Mouse (Mus musculus) hindbrain, embryonic 14.5 days (tissue): Measurements from ENCODE around the gene Tmem151b. TPM values are rescaled to one million over a fixed set of nuclear protein-coding genes. Genes with fewer than 3 reads are reported as not detected.

Experiments used
- ATAC-seq: fragments of 200-750 bp; cut with Nextera tagmentation; 2 replicates; pipeline ENCODE4 v1.8.0; 2017; ENCODE audit warnings: moderate number of reproducible peaks, mild to moderate bottlenecking, moderate TSS enrichment, moderate library complexity; ENCODE audit not compliant: low FRiP score
- DNase-seq: peaks from one replicate; pipeline ENCODE4 v3.0.0-alpha.2; 2015; ENCODE audit warnings: low spot score
- H3K27ac ChIP-seq: fragments of 300-500 bp; sonication (generic); 2 replicates; pipeline ENCODE4 v1.5.1; 2014; ENCODE audit warnings: mild to moderate bottlenecking, moderate library complexity
- H3K27me3 ChIP-seq: fragments of 300-500 bp; sonication (generic); 2 replicates; pipeline ENCODE4 v1.6.1; 2014; ENCODE audit warnings: mild to moderate bottlenecking, low read length, mixed read lengths; ENCODE audit not compliant: control insufficient read depth, insufficient read depth
- H3K36me3 ChIP-seq: fragments of 300-500 bp; sonication (generic); replicated peaks from 2 replicates; pipeline ENCODE4 v1.6.1; 2014; ENCODE audit not compliant: control insufficient read depth, insufficient read depth
- H3K4me1 ChIP-seq: fragments of 300-500 bp; sonication (generic); replicated peaks from 2 replicates; pipeline ENCODE4 v1.6.1; 2014; ENCODE audit warnings: antibody characterized with exemption, low read length, mixed read lengths; ENCODE audit not compliant: control insufficient read depth, insufficient read depth
- H3K4me2 ChIP-seq: fragments of 300-500 bp; sonication (generic); replicated peaks from 2 replicates; pipeline ENCODE4 v1.6.1; 2014; ENCODE audit warnings: mild to moderate bottlenecking, moderate library complexity
- H3K4me3 ChIP-seq: fragments of 300-500 bp; sonication (generic); replicated peaks from 2 replicates; pipeline ENCODE4 v1.5.1; 2014; ENCODE audit warnings: mild to moderate bottlenecking, low read length
- H3K9ac ChIP-seq: fragments of 300-500 bp; sonication (generic); 2 replicates; pipeline ENCODE4 v1.6.1; 2014
- H3K9me3 ChIP-seq: fragments of 300-500 bp; sonication (generic); 2 replicates; pipeline ENCODE4 v1.6.1; 2016; ENCODE audit warnings: low read length; ENCODE audit not compliant: control insufficient read depth
- whole genome bisulfite sequencing: fragments of 180-500 bp; shearing (Covaris S2); extraction: QIAGEN DNeasy Blood & Tissue Kit; methylation state at CpG from one replicate; pipeline ENCODE4 v1.1.7; 2014; 5-methylcytosine and 5-hydroxymethylcytosine counted together
- polyA plus RNA-seq: library from polyadenylated mRNA; unstranded; fragments of >200 nt; fragmentation: Nextera tagmentation; extraction: Ambion mirVana; gene quantifications from 2 replicates; pipeline ENCODE4 v1.2.1, GENCODE M21; 2014

Gene Tmem151b
- polyA plus RNA-seq, 1 experiment from 2014 or later = 16.8 TPM

DNA sequence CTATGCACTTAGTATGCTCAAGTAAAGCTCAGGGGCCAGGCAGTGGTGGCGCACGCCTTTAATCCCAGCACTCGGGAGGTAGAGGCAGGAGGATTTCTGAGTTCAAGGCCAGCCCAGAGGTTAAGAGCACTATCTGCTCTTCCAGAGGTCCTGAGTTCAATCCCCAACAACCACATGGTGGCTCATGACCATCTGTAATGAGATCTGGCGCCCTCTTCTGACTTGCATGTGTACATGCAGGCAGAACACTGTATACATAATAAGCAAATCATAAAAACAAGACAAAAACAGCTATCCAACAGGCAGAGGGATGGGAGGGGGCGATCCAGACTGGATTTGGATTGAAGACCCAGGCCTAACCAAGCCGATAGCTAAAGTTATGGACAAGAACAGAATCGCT, 29.4 kb upstream of the Tmem151b start:
- Histone ChIP-seq H3K4me2 (no peak overlapping the region), H3K36me3 (no peaks in the 10 kb centered on the region), H3K27ac (no peak overlapping the region), H3K9ac (no peak overlapping the region), H3K27me3 (no peaks in the 10 kb centered on the region), H3K9me3 (no peaks in the 10 kb centered on the region), H3K4me1 (peaks cover 11% of the 10 kb centered on the region), H3K4me3 (no peak overlapping the region)
- ATAC-seq (no peak), DNase-seq (no peak)
- WGBS = 74% methylated on average over 7 of the region's 7 CpGs

DNA sequence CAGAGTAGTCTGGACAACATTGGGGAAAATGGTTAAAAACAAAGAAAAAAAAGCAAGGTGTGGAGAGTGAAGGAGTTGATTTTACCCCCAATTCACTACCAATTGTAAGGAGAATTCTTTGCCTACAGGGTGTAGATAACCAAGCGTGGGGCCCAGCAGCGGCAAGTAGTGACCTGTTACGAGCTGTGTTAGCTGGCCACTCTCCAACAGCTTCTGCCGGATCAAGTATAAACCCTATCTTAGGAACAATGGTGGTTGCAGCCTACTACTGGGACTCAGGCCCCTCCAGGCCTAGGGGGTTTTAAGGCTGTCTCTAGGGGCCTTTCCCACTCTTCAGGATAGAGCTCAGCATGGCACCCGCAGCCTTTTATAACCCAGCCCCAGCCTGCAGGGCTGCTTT, 28.8 kb upstream of the Tmem151b start:
- Histone ChIP-seq H3K36me3 (no peaks in the 10 kb centered on the region), H3K9ac (no peak overlapping the region)

DNA sequence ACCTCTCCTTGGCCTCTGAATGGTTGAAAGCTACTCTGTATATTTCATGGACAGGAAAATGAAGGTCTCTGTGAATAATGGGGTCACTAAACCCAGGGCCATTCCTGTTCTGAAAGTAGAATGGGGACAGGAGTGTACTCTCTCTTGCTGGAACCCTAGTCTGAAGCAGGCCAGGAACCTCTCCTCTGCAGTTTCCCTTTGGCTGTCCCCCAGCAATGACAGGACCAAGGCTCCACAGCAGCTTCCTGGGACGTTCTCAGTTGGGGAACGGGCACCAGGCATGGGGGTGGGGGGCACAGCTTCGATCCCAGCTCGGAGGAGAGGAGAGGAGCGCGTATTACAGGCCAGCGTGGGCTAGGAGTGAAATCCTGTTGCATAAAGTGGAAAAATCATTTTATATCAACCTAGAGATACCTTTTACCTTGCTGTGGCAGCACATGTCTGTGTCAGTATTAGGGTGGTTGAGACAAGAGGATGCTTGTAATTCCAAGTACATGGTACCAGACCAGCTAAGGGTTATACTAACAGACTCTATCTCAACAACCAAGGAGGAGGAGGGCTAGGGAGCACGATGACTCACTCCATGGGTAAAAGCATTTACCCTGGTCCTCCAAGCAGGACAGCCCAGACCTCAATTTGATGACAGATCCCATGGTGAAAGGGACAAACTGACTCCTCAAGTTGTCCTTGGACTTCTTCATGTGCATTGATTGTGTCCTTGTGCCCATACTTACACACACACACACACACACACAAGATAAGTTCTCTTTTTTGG, 25.8 kb upstream of the Tmem151b start:
- Histone ChIP-seq H3K9ac (peak overlapping the region; percentile 99), H3K4me2 (peak overlapping the region; percentile 80), H3K4me3 (0 out of 2 replicates have a peak overlapping the region, but pooled peaks have one; percentile 1), H3K9me3 (no peaks in the 10 kb centered on the region), H3K27me3 (no peaks in the 10 kb centered on the region), H3K27ac (peak overlapping the region; percentile 98), H3K36me3 (peaks cover 17% of the 10 kb centered on the region), H3K4me1 (peaks cover 23% of the 10 kb centered on the region)
- ATAC-seq (no peak), DNase-seq (no peak)
- WGBS = 93% methylated on average over 8 of the region's 8 CpGs

More for the DNA sequence above, 28.8 kb upstream of the Tmem151b start:
- Histone ChIP-seq H3K4me1 (peaks cover 11% of the 10 kb centered on the region), H3K27me3 (no peaks in the 10 kb centered on the region), H3K4me3 (no peak overlapping the region), H3K9me3 (no peaks in the 10 kb centered on the region), H3K27ac (no peak overlapping the region), H3K4me2 (no peak overlapping the region)
- no peak for DNase-seq
- no peak for ATAC-seq
- 66% methylated on average over 5 of the region's 5 CpGs for WGBS

DNA sequence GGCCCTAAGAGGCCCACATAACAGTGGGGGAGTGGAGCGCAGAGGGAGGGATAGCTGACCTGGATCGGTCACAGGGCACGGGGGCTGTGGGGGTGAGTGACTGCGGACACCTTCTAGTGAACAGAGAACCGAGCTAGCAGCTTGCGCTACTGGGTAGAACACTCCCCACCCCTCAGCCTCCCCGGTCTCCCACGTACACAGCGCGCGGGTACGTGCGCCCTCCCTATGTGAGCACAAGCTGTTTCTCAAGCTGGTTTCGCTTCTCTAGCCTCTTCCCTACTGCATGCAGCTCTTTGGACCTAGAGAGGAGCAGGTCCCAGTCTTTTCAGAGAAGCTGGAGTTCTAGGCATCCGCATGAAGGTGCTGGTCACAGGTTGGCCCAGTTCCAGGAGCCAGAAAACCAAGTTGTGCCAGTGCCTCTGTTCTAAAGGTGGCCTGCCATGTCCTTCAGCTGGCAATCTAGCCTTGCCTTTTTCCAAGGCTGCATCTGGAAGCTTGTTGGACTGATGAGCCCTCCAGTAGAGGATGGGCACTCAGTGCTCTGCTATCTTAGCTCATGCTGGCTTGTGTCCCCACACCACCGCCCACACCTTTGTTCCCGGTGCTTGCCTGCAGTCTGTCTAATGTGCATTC, 24.8 kb upstream of the Tmem151b start:
- peak overlapping the region; percentile 80 for H3K4me2 ChIP-seq
- peaks cover 28% of the 10 kb centered on the region for H3K36me3 ChIP-seq
- H3K9me3 ChIP-seq = no peaks in the 10 kb centered on the region
- peak overlapping the region; percentile 89 for H3K4me3 ChIP-seq
- ATAC-seq = peak; percentile 58
- peak overlapping the region; percentile 98 for H3K27ac ChIP-seq
- peaks cover 23% of the 10 kb centered on the region for H3K4me1 ChIP-seq
- WGBS = 3% methylated on average over 17 of the region's 17 CpGs
- DNase-seq = peak; percentile 76
- H3K27me3 ChIP-seq = no peaks in the 10 kb centered on the region
- H3K9ac ChIP-seq = peak overlapping the region; percentile 99

DNA sequence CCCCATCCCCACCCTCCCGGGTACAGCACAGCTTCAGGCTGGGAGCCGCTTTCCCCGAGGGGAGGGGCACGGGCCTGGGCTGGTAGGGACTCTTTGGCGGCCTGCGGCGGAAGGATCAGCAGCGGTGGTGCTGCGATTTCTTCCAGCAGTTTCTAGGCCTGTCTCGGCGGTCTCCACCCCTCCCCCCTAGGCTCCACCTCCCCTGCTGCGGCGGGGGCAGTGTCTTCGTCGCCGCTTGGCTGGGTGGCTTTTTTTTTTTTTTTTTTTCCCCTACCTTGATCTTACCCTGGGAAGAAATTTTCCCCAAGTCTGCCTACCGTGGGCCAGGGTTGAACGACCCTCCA, 24.3 kb upstream of the Tmem151b start:
- Histone ChIP-seq H3K36me3 (peaks cover 33% of the 10 kb centered on the region), H3K27me3 (no peaks in the 10 kb centered on the region), H3K4me2 (peak overlapping the region; percentile 80), H3K4me3 (peak overlapping the region; percentile 89), H3K27ac (peak overlapping the region; percentile 98), H3K9ac (peak overlapping the region; percentile 99), H3K9me3 (no peaks in the 10 kb centered on the region), H3K4me1 (peaks cover 23% of the 10 kb centered on the region)
- peak; percentile 71 for ATAC-seq
- 2% methylated on average over 18 of the region's 18 CpGs for WGBS
- DNase-seq = peak; percentile 94

DNA sequence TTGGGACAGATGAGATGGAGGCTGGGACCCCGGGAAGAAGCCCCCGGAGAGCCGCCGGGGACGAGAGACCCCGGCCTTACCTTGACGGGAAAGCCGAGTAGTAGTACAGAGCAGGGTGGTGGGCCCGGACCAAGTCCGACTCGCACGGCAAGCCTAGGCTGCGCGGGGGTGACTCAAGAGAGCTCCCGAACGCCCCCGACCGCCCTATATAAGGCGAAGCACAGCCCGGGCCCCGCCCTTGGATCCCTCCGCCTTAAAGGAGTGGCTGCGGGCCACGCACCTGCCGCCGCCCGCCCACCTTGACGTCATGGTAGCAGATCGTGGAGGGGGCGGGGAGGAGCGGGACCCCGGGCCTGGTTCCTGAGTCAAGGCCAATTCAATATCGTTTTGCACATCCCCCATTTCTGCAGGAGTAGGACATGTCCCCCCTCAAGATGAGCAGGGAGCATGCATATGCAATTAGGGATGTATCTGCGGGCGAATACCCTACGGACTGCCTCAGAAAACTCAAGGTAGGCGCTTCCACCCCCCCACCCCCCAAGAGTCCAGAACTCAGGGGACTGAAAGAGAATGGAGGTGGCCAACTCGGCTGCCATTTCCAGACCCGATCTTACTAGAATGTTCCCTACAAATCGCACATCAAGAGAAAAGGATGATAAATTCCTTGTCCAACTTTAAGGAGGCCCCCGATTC, 23.8 kb upstream of the Tmem151b start, which contains the start of gene Hsp90ab1:
Gene Hsp90ab1, minus strand, starts transcription at position 185 of the 693 bp plus-strand sequence.
- WGBS = under 1% methylated on average over 41 of the region's 41 CpGs
- Histone ChIP-seq H3K27ac (peak within 1 kb of the TSS; percentile 98), H3K4me2 (peak within 1 kb of the TSS; percentile 80), H3K4me1 (peaks cover 23% of the 10 kb centered on the region), H3K9me3 (no peaks in the 10 kb centered on the region), H3K4me3 (peak within 1 kb of the TSS; percentile 89), H3K27me3 (no peaks in the 10 kb centered on the region), H3K9ac (peak within 1 kb of the TSS; percentile 99), H3K36me3 (peaks cover 38% of the 10 kb centered on the region)
- ATAC-seq = peak; percentile 82
- DNase-seq = peak; percentile 99

DNA sequence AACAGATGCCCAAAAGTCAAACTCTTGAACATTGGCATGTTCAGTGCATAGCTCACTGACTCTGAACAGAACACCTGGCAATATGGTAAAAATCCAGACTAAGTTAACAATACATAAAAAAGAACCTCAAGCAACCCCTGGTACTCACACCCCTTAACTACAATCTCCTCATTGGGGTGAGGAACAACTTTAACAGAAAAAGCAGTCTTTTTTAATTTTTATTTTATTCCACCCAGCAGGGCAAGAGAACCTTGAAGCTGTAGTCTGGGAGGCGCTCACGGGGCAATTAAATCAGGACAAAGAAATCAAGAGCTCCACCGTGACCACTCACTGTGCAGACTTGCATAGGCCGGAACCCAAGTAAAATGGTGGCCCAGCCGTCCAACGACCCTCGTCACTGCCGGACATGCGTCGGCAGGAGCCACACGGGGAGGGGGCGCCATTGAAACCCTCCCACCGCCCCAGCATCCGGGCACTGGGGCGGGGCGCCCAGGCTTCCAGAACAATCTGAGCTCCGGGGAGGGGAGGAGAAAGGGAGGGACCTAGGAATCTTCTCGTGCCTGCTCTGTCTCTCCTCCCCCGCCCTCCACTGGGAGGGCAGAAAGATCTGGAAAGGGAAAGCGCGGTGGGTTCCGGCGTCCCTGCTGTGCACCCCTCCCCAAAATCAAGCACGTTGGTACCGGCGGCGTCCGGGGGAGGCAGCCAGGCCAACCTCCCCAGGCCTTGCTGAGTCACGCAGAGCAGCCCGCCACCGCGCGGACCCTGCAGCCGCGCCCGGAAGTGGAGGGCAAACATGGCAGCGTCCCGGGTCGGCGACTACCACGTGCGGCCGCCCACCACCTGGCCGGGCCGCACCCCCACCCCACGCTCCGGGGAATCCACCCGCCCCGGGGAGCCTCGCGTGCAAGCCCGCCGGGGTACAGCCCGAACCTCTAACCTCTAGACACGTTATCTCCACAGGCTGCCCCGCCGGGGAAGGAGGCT, 22.9 kb upstream of the Tmem151b start:
- Histone ChIP-seq H3K36me3 (peaks cover 46% of the 10 kb centered on the region), H3K27me3 (no peaks in the 10 kb centered on the region), H3K27ac (peak overlapping the region; percentile 98), H3K4me2 (peak overlapping the region; percentile 80), H3K4me1 (peaks cover 23% of the 10 kb centered on the region), H3K9me3 (no peaks in the 10 kb centered on the region), H3K4me3 (peak overlapping the region; percentile 89), H3K9ac (peak overlapping the region; percentile 99)
- peak; percentile 55 for ATAC-seq
- whole genome bisulfite sequencing = under 1% methylated on average over 53 of the region's 57 CpGs
- peak; percentile 83 for DNase-seq

DNA sequence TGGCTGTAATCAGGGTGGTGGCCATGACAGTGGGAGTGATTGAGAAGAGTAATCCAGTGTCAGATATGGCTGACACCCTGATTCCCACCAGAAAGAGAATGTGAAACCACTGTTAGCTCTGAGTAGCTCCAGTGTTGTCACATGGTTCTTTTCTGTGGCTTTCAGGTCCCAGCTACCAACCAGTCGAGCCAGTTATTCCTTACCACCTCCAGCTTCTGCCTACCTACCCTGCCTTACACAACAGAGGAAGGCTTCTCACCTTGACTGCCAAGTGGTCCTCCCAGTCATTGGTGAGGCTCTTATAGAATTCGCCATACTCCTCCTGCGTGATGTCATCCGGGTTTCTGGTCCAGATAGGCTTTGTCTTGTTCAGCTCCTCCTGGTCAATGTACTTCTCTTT, 20.5 kb upstream of the Tmem151b start:
- ATAC-seq (no peak), DNase-seq (no peak)
- Histone ChIP-seq H3K36me3 (peaks cover 61% of the 10 kb centered on the region), H3K27ac (no peak overlapping the region), H3K4me3 (no peak overlapping the region), H3K9me3 (no peaks in the 10 kb centered on the region), H3K27me3 (no peaks in the 10 kb centered on the region), H3K9ac (peak overlapping the region; percentile 19; the same call in 1 of the 2 replicates), H3K4me1 (peaks cover 24% of the 10 kb centered on the region), H3K4me2 (no peak overlapping the region)
- WGBS = 94% methylated on average over 4 of the region's 4 CpGs
